Comparison of ENCODE assay signal across 12 mouse cellular contexts in genomic region chr15:6323577-6323976, GRCm38 (mm10). TPM values are rescaled to one million over a fixed set of nuclear protein-coding genes. Genes with fewer than 3 reads are reported as not detected.
DNase-seq lines count a peak whose midpoint lies in the region.
"Had no signal": no experiment of that assay in that cellular context is flagged by ENCODE, and none has a peak within 500 bp of the region (broad histone marks: within the 10 kb centered on the region; RNA-seq: fewer than 3 reads in every experiment).

No protein-coding gene starts in this region.

- peak; percentile 30 for DNase-seq in layer of hippocampus, adult 11-12 months (ENCODE audit: low spot score)
- no peak for DNase-seq in layer of hippocampus, postnatal 25 days (ENCODE audit: extremely low spot score in 1 of 2, low spot score in 1 of 2)
- DNase-seq in right cerebral cortex, postnatal 10 days (ENCODE audit: low spot score in 2 of 2) = peak; percentile 30 to 43
- DNase-seq in right cerebral cortex, postnatal 14 days = no peak
- peak; percentile 18 for DNase-seq in layer of hippocampus, adult 9-10 months (ENCODE audit: low spot score)
- no peak for DNase-seq in heart, adult 11 months
- no peak for DNase-seq in left cerebral cortex, adult 18-20 months (ENCODE audit: low spot score in 2 of 2)
- DNase-seq: cerebellum, adult 8-10 months; gastrocnemius, postnatal 14 days; heart, postnatal 4 days; kidney, postnatal 14 days had no signal

RNA-seq across cellular contexts. Expression of gene Dab2, which starts 24.0 kb away (rescaled TPM):
- 10 to 100 TPM; 10.7 to 14.1 TPM for total RNA-seq in layer of hippocampus, postnatal 25 days (2021)
- total RNA-seq in left cerebral cortex, adult 18-20 months (2021) = 10 to 100 TPM; 10.8 to 11.2 TPM
- total RNA-seq: neutrophil, adult 5-6 weeks had no signal

Comparison
In these comparisons a context has a peak if more than half of its experiments do, and no peak if none do; other contexts are left out.
1. DNase-seq: peak in layer of hippocampus, adult 11-12 months (single experiment), right cerebral cortex, postnatal 10 days (2 of 2) and layer of hippocampus, adult 9-10 months (single experiment); none in layer of hippocampus, postnatal 25 days (0 of 2), right cerebral cortex, postnatal 14 days (single experiment), heart, adult 11 months (single experiment) and left cerebral cortex, adult 18-20 months (0 of 2).